Mouse (Mus musculus): ENCODE measurements around the gene Faf1.

The Faf1 gene

DNA sequence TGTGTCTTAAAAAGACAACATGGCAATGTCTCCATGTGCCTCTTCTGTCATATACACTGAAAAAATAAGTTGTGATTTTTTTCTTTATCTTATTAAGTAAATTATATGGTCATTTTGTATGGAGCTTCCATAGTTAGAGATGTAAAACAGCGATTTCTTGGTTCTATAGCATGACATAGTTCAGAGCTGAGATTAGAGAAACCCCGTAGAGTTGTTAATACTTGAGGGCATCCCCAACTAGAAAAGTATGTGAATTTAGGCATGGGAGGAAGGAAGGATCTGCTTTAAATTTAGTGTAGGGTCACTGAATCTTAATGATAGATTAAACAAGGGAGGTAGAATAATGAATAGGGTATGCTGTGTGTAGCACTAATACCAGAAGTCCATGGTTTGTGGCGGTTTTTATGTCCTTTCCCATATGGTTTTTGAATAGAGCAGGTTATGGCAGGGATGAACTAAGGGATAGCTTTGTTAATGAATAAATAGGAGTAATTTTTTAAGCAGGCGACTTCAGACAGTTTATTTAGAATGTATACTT is 106.3 kb downstream of the Faf1 start:
- DNase-seq (ENCODE audit: low spot score): no peak

DNA sequence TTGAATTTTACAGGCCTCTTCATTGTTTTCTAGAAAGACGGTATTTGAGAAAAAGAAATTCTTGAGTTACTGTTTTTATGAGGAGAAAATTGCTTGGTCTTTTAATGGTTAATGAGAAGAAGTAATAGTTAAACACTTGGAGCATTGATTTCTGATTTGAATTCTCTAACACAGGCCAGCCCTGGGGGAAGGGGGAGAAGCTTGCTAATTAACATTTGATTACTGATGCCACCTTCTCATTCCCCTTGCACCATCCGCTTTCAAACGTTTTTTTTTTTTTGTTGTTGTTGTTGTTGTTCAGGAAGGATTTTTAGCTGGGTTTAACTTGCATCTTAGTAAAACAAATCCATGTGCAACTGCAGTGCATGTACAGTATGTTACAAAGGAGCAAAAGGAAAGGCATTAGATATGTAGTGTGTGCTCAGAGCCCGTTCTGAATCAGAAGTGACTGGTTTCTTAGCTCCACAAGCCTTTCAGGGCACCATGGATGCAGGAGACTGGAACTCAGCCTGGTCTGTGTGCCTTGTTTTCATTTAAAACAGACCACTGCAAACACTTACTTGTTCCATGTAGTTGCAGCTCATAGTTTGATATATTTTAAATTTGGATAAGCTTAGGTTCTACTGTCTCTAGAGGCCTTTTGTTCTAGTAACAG is 113.1 kb downstream of the Faf1 start:
- DNase-seq (ENCODE audit: low spot score): no peak

GRCm38 (mm10) chr4:109792331-109792730 is 115.9 kb downstream of the Faf1 start:
- DNase-seq (ENCODE audit: low spot score): no peak

DNA sequence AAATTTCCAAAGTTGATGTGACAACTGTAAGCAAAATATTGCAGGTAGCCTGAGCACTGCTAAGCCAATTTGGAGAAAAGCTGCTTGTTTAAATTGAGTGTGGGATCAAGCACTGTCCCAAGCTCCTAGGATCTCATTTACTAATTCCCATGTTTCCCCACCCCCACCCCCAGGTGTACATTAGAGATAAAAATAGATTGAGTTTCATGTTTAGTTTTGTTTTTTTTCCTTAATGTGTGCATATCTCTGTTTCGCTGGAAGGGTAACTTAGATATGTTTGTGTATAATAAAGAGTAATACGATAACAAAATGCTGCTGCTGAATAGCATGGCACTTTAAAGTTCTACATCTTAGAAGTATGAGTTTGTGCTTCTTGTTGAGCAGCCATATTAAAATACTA is 116.7 kb downstream of the Faf1 start:
- DNase-seq (ENCODE audit: low spot score): no peak

GRCm38 (mm10) chr4:109797511-109798182 is 121.3 kb downstream of the Faf1 start:
- no peak for DNase-seq (ENCODE audit: low spot score)

- no peak for DNase-seq (ENCODE audit: low spot score)
Measured at GRCm38 (mm10) chr4:109806408-109806807, 130.0 kb downstream of the Faf1 start.

- DNase-seq (ENCODE audit: low spot score): no peak
Measured at GRCm38 (mm10) chr4:109815161-109815560, 138.8 kb downstream of the Faf1 start.

DNA sequence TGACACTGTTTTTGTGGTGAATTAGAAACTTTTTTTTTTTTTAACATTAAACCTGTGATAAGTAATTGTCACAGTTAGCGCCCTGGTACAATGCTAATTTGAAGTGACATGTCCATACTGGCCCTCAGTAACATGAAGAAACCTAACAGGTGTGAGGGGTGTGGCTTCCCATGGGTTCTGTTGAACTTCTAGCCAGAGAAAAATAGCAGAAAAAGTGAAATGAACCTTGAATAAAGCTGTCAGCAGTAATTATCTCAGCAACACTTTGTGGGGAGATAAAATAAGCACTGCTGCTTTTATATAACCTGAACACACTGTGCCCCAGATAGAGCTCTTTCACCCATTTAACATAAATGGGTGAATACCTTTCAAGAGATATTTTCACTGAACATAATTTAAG is 139.2 kb downstream of the Faf1 start:
- DNase-seq (ENCODE audit: low spot score): no peak

DNA sequence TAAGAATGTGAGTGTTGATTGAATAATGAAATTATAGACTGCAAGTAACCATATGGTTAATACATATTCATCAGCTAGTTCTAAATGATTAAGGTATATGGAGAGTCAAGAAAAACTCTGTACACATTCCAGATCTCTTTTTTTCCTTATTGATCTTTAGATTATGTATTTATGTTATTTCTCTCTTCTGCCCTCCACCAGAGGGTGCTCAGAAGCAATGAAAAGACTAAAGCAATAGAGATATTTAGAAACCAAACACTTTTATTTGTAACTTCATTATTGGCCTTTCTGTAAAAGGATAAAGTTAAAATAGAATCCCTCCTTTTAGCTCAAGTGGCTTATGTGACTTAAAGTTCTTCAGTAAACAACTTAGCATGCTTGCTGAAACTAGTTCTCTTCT is 143.1 kb downstream of the Faf1 start:
- DNase-seq (ENCODE audit: low spot score): no peak

- DNase-seq (ENCODE audit: low spot score): no peak
Measured at GRCm38 (mm10) chr4:109829800-109830199, 153.4 kb downstream of the Faf1 start.

- no peak for DNase-seq (ENCODE audit: low spot score)
Measured at GRCm38 (mm10) chr4:109857851-109858250, 181.5 kb downstream of the Faf1 start.

DNA sequence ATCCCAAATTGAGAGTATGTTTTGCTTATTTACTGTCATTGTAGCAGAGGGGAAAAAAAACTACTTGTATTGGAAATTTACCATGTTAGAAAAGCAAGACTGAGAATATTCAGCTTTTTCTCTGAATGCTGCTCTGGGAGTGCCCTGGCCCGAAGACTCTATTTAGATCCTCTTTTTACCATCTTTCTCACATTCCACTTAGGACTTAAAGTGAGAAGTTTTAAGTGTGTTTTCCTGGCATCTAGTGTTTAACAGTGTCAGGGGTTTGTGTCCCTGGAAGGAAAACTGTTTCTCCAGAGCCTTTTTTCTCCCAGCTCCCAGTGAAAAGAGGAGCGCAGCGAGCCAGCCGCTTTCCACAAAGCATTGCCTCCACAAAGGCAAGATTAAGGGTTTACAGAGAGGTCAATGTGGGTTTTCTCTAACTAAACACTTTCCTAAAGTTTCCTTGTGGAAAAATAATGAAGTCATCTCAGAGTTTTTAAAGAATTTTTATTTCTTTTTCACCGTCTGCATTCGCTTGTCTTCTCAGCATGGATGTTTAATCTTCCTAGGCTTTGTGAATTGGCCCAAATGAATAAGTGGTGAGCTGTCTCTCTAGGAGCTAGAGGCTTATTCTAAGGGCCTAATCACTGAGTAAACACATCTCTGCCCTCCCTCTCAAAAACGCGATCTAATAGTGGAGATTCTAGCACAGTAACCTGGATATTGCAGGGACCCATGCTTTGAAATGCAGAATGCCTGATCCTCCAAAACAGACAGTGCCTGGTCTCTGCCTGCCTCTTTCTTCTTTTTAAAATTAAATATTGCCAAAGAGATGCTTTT is 182.4 kb downstream of the Faf1 start:
- no peak for DNase-seq (ENCODE audit: low spot score)

GRCm38 (mm10) chr4:109859401-109859800 is 183.0 kb downstream of the Faf1 start:
- DNase-seq (ENCODE audit: low spot score): no peak

DNA sequence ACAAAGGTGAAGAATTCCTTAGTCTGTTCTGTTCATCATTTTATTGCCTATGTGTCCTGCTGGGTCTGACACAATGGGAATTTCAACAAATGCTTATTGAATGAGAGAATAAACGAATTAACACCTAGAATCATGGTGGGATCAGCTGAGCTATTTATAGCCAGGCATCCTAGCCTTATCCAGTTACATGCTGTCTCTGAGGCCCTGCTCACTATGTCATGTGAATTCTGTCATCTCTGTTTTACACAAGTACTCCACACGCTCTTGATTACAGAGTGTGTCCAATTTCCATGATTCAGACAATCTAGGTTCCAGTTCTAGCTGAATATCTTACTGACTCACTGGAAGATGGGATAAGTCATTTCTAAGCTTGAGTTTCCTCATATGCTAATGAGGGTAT is 183.9 kb downstream of the Faf1 start:
- DNase-seq (ENCODE audit: low spot score): no peak

GRCm38 (mm10) chr4:109862271-109862670 is 185.9 kb downstream of the Faf1 start:
- no peak for DNase-seq (ENCODE audit: low spot score)

- no peak for DNase-seq (ENCODE audit: low spot score)
Measured at GRCm38 (mm10) chr4:109863021-109863420, 186.6 kb downstream of the Faf1 start.

DNA sequence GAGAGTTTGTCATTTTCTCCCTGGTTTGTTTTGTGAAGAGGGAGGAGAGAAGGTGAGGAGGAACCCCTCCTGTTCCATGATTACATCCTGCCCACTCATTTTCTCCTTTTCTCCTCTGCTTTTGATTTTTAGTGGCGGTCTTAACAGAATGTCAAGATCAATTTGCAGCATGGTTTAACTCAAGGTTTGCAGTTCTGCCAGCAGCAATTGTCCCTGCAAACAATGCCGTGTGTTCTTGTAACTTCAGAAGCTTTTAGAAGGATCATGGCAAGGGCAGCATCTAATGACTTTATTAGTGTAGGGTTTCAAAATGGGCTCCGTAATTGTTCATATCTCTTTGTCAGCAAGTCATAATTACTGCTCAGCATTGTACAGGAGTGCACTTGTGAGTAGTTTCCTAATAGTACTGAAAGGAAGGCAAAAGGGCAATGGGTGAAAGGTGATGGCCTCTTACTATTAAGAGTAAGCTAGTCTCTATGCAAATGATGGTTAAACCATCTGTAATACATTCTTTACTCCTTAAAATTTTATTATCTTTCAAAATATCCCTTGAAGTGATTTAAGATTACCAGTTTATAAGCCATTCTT is 192.6 kb downstream of the Faf1 start:
- no peak for DNase-seq (ENCODE audit: low spot score)

DNA sequence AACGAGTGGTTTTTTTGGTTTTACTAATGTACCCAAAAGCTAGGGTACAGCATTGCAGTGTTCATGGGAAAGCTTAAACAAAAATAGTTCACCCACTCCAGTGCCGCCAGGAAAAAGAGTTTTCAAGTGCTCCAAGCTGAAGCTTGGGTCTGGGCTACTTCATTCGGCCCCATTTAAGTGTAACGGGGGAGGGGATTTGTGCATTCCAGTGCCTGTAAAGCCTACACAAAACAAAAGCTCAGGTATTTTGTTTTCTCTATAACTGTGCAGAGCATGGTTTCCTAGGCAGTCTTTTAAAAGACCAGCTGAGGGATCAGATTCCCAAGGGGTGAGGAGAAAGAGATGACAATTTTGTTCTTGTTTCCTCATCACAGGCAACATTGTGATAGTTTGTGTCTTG is 207.9 kb downstream of the Faf1 start:
- DNase-seq (ENCODE audit: low spot score): no peak

GRCm38 (mm10) chr4:109887856-109888357 is 211.5 kb downstream of the Faf1 start:
- DNase-seq (ENCODE audit: low spot score): no peak

- no peak for DNase-seq (ENCODE audit: low spot score)
Measured at GRCm38 (mm10) chr4:109897810-109898566, 221.6 kb downstream of the Faf1 start.

DNA sequence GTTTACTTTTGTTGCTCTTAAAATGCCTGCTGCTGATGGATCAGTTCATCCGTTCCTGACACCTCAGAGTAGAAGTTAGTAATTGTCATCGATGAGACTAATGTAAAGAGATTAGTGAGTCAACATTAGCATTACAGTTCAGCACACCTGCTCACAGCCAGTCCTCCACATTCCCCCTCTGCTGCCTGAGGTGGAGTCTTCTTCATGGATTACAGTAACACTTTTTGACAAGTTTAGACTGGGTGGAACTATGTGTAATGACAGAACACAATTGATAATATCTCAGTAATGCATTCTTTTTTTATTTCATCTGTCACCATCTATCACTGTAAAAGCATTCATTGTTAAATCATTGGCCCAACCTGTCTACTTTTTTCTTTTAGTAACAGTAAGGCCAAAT is 224.7 kb downstream of the Faf1 start:
- DNase-seq (ENCODE audit: low spot score): no peak

DNA sequence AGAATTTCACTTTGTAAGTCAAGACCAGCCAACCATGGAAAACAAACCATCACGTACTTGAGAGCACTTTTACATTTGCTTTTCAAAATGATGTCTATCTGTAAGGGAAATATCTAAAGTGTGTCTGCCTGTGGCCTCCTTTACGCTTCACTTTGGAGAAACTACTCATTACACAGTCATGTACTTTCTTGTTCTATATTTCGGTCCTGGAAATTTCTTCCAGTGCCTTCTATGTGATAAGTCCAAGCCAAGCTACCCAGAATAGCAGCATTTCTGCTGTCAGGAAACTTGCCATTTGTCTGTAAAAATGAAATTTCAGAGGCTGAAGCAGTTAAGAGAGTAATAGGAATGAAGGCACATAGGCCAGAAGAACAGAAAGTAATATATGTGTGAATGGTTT is 228.1 kb downstream of the Faf1 start:
- DNase-seq (ENCODE audit: low spot score): no peak

All from testis, postnatal 14 days (tissue).